Mouse (Mus musculus) brain, adult 2 months (tissue): Measurements from ENCODE around the gene Tuba3b.
A peak's percentile ranks its signal among the peaks of the same experiment; 100 is the strongest.

Experiments
- DNase-seq: peaks from one replicate; pipeline ENCODE4 v3.0.0; 2011; ENCODE audit warnings: low read depth, low spot score

Tuba3b gene

GRCm38 (mm10) chr6:145665751-145666150 is 50.2 kb downstream of the Tuba3b start:
- DNase-seq: no peak

DNA sequence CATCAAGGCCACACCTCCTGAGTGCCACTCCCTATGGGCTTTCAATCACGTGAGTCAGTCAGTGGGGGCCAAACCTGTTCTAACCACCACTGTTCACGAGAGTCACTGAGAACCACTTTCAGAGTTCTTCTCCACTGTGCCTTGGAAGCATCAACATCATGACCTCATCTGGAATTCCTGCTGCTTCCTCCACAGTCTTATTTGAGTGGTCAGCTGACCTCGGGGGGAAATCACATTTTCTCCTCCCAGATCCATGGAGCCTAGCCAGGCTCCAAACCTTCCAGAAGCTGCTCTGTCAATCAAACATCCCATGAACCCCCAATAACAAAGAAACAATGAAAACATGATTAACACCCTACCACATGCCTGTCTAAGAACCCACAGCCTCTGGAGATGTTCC is 52.1 kb downstream of the Tuba3b start:
- no peak for DNase-seq

DNA sequence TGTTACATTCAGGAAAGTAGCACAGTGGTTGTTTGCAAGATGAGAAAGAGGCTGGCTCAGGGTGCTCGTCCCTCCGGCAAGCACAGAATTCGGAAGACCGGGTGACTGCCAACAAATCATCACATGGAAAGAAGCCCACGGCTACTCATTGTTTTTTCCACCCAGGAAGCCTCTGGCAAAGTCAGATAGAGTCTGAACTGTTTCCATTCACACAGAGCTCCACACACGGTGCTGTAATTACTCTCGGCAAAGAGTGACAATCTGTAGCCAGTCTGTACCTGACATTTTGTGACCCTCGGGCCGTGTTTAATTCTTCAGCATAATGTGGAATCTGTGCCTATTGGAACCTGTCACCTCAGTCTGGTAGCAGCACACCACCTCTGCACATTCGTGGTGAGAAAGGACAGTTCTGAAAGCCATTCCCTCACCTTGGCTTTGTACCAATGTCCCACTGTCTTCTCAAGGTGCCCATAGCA is 54.1 kb downstream of the Tuba3b start:
- DNase-seq: peak; percentile 83
